Mouse (Mus musculus) ES-Bruce4 (cell line): ENCODE measurements around the gene Mtrf1l.

Experiments used
- CTCF ChIP-seq: IDR thresholded peaks from one replicate; pipeline ENCODE4 v1.8.1; 2011; ENCODE audit warnings: low read depth, low read length
- EP300 ChIP-seq: IDR thresholded peaks from 2 replicates; pipeline ENCODE4 v1.6.1; 2011; ENCODE audit warnings: low read depth, low read length; ENCODE audit not compliant: insufficient read depth
- POLR2A ChIP-seq: IDR thresholded peaks from one replicate; pipeline ENCODE4 v1.8.1; 2011; ENCODE audit warnings: low read length; ENCODE audit not compliant: insufficient read depth

DNA sequence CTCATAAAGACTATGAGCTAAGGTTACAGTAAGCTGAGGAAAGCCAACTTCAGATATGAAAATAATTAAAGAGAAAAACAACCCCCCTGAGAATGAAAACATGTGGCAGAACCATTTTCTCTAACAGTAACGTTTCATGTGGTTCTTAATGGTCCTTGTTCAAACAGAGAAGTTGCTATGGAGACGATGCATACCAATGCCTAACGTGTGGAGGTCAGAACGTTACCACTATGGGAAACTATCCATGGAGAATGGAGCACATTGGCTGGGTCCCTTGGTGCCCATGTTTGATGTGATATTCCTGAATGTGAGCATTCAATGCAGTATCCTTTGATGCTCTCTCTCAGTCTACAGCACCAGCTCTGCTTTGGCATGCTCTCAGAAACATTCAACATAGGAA is 47.4 kb upstream of the Mtrf1l start:
- TF ChIP-seq CTCF (no peak), POLR2A (no peak), EP300 (no peak)
